Mouse (Mus musculus): ENCODE data around the gene Ablim2. TPM values are rescaled to one million over a fixed set of nuclear protein-coding genes. Genes with fewer than 3 reads are reported as not detected.

Gene Ablim2
- total and polyA plus RNA-seq, 2 experiments from 2014 or later = 30.0 to 44.6 TPM

DNA sequence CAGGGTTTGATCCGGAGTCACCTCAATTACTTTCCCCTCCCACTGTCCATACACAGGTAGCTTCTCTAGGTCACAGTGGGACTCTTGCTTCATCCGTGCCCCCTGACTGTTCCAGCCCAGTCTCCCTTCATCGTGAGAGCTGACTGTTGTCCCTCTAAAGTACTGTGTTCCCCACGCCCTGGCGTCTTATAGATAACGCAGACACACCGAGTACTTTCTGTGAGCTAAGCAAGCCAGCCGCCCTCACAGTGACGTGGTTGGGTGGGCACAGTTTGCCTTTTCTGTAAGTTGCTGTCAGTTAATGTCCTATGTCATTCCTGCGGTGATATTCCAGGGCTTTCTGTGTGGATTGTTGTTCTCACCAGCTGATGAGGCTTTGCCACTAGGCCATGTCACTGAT, 175.4 kb downstream of the Ablim2 start:
- Histone ChIP-seq H3K36me3 (ENCODE audit: insufficient read depth, low read length) (no peaks in the 10 kb centered on the region), H3K4me1 (ENCODE audit: insufficient read depth, low read length) (peaks cover 9% of the 10 kb centered on the region; the same call in 1 of the 2 replicates), H3K27ac (no peak overlapping the region), H3K4me3 (ENCODE audit: low read length) (no peak overlapping the region), H3K9ac (replicated peaks; ENCODE audit: low read length) (no peak overlapping the region), H3K4me2 (ENCODE audit: low read depth, low read length) (no peak overlapping the region), H3K27me3 (ENCODE audit: insufficient read depth, low read length) (no peaks in the 10 kb centered on the region), H3K9me3 (ENCODE audit: low read length) (no peaks in the 10 kb centered on the region)
- no peak for DNase-seq (ENCODE audit: low spot score)
- TF ChIP-seq CTCF (IDR thresholded peaks at IDR 0.05; ENCODE audit: low read depth) = no peak
- ATAC-seq = no peak
- WGBS = 69% methylated on average over 10 of the region's 10 CpGs

Other genes starting within 250 kb of the Ablim2 start
- gene Cpz, start 232.2 kb upstream of the Ablim2 start, total RNA-seq (2014; rRNA removed) = 16.0 and 18.7 TPM in 2 replicates
- 1.7 and 1.9 TPM in 2 replicates for gene Cpz, start 232.2 kb upstream of the Ablim2 start, polyA plus RNA-seq (2015; fragmentation: Nextera tagmentation; extraction: Ambion mirVana)
- 10.9 and 12.3 TPM in 2 replicates for gene Trmt44, start 182.8 kb upstream of the Ablim2 start, total RNA-seq (2014; rRNA removed)
- gene Trmt44, start 182.8 kb upstream of the Ablim2 start, polyA plus RNA-seq (2015; fragmentation: Nextera tagmentation; extraction: Ambion mirVana) = 3.3 and 3.6 TPM in 2 replicates
- 23.5 and 24.2 TPM in 2 replicates for gene Acox3, start 174.8 kb upstream of the Ablim2 start, total RNA-seq (2014; rRNA removed)
- gene Acox3, start 174.8 kb upstream of the Ablim2 start, polyA plus RNA-seq (2015; fragmentation: Nextera tagmentation; extraction: Ambion mirVana) = 11.4 and 12.7 TPM in 2 replicates
- 30.7 and 36.5 TPM in 2 replicates for gene Htra3, start 78.1 kb upstream of the Ablim2 start, total RNA-seq (2014; rRNA removed)
- gene Htra3, start 78.1 kb upstream of the Ablim2 start, polyA plus RNA-seq (2015; fragmentation: Nextera tagmentation; extraction: Ambion mirVana) = 19.6 and 20.1 TPM in 2 replicates
- 2.8 and 4.1 TPM in 2 replicates for gene Sh3tc1, start 17.9 kb upstream of the Ablim2 start, total RNA-seq (2014; rRNA removed)
- 1.8 and 2.0 TPM in 2 replicates for gene Sh3tc1, start 17.9 kb upstream of the Ablim2 start, polyA plus RNA-seq (2015; fragmentation: Nextera tagmentation; extraction: Ambion mirVana)
- gene Afap1, start 135.4 kb downstream of the Ablim2 start, total RNA-seq (2014; rRNA removed) = 59.7 and 89.4 TPM in 2 replicates
- 38.2 and 43.6 TPM in 2 replicates for gene Afap1, start 135.4 kb downstream of the Ablim2 start, polyA plus RNA-seq (2015; fragmentation: Nextera tagmentation; extraction: Ambion mirVana)

Data from hindbrain, postnatal 0 days (tissue).